Mouse (Mus musculus): ENCODE measurements around the gene Nr2c2ap.

GRCm38 (mm10) chr8:70171240-70171639 is 40.1 kb downstream of the Nr2c2ap start:
- TF ChIP-seq POLR2A (IDR thresholded peaks at IDR 0.05; ENCODE audit: borderline replicate concordance, insufficient read depth, low read length): no peak
- no peak for TF ChIP-seq CTCF (IDR thresholded peaks at IDR 0.05; ENCODE audit: borderline replicate concordance, insufficient read depth, low read depth, low read length)
